Mouse (Mus musculus) megakaryocyte, embryonic 14.5 days (primary cell): ENCODE results near the gene Tmem52b.

ENCODE experiments used
- FLI1 ChIP-seq: IDR thresholded peaks from 2 replicates; pipeline ENCODE4 v1.6.1; 2012; ENCODE audit warnings: low read length, inconsistent platforms, mixed read lengths
- GATA1 ChIP-seq: IDR thresholded peaks from 3 replicates; pipeline ENCODE4 v1.6.1; 2012; ENCODE audit warnings: mixed read lengths, low read length, inconsistent platforms, borderline replicate concordance

DNA sequence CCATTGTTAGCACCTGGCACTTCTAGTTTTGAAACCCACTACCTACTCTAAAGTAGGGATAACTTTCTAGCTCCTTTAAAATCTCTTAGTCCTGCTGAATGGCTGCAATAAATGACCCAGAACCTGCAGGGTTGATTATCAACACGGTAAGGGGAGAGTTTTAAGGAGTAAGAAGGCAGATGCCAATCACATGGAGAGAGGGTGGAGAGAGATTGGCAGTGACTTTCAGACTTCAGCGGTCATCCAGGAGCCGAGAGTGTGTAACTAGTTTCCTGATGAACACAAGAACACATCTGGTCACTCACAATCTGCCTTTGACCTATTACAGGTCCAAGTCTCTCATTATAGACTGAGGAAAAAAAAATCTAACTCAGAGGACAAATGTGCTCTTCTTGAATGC lies at the start of gene Tmem52b:
- no peak for TF ChIP-seq GATA1
- TF ChIP-seq FLI1 = no peak
